Mouse (Mus musculus) right cerebral cortex, postnatal 10 days (tissue): ENCODE measurements at regions not wholly inside any gene's neighbourhood (a gene's known extent, or its start where the extent isn't known, plus 50 kb on each side); places are given as distances from the start of the nearest gene placed in this dataset.

Source experiments
- DNase-seq, 2 experiments: peaks; one replicate each; pipeline ENCODE4 v3.0.0; 2021; ENCODE audit warnings: low spot score in 2 of 2

DNA sequence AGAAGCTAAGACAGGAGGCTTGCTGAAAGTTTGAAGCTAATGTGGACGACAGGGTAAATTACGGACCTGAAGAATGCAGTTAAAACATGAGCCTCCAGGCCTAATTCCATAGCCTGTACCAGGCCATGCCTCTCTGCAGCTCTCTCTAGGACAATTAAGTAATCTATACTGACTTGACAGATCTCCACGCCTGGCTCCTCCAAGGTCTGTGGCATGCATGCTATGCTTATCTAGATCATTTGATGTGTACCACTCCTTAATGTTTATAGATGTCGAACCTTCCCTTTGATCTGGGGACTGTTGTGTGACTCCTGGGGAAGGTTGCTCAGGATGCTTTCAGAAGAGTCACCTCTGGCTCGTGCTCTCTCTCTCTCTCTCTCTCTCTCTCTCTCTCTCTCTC lies 62.2 kb upstream of the Cd55 start:
- DNase-seq: no peak

DNA sequence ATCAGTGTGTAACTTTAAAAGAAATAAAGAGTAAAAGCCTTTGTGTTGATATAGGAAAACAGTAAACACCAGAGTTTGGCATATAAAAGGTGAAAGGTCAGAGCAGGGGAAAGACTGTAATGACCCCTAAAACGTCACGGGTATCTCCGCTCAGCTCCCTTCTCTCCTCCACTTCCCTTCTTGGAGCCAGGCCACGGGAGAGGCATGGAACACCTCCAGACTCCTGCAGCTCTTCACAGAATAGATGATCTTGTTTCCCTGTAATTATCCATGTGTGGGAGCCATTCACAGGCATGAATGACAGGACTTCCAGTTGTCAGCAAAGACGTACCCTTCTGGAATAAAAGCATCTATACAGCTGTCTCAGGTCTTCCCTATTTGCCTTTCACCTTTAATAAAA lies 55.3 kb upstream of the Cd55 start:
- DNase-seq: peak in 1 of 2 experiments; percentile 32

DNA sequence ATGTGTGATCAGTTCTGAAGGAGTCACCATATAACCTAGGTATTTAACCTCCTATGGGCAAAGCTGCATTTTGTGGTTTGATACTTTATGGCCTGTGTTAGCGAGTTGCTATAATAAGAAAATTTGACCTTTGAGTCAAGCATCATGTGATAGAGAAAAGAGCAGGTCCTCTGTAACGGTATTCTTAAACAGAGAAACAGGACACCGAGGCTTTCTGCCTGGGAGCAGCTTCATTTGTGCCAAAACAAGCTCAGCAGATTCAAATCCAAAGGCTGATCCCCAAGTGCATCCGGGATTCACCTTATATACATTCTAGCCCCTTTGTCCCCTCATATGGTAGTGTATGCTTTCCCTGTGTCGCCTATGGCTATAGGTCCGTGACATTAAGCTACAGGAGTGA lies 54.1 kb upstream of the Cd55 start:
- DNase-seq: no peak

DNA sequence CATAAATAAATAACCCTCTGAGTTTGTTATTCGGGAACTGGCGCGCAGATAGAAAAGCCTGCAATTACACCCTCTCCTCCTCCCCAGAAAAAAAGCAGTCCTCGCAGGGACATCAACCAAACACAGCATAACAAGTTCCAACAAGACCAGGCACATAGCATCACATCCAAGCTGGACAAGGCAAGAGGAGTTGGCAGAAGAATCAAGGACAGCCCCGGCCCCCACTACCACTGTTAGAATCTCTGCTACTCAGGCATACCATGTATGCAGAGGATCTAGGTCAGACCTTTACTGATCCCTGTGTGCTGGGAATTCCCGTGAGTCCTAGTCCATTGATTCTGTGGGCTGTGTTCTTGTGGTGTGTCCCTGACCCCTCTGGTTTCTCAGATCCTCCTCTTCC lies 52.8 kb upstream of the Cd55 start:
- DNase-seq: no peak

DNA sequence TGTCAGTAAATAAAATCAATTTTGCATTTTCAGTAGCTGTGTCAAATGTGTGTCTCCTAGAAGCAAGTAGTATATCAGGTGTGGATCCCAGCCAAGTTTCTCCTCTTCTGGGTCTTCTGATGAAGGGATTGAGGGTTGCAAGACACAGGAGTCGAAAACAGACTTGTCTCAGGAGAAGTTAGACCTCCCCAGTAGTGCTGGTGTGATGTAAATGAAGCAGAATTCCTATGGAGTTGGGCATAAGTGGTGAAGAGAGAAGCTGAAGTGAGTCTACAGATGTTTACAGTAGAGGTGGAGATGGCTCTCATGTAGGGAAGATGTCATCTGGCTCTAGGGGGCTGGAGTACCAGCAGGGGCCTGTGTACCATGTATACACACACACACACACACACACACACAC lies 50.9 kb upstream of the Cd55 start:
- DNase-seq: no peak

DNA sequence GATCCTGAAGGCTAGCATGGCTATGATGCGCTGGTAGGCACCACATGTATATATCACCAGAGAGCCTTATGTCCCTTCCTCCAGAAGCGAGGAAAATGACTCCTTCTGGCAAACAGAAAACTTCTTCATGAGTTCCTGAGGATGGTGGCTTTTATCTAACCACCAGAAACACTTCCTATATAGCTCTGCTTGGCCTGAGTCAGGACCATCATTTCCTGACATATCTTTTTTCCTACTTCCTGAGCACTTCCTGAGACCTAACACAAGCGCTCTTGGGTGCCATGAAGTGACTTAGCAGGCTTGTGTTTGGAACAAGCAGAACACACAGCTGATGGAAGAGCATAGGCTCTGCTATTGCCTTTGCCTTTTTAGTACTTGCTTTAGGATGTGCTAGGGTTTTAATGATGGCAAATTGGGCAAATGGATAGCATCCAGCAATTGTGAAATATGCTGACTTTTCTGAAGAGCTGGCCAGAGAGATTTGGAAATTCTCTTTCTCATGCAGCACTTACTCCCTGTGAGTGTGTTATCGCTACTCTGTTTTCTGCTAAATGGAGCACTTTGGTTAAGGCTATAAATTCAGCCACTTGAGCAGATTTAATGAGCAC lies 50.4 kb upstream of the Cd55 start:
- no peak for DNase-seq
